Mouse (Mus musculus) midbrain, embryonic 11.5 days (tissue): ENCODE data around the gene Sec16b. TPM values are rescaled to one million over a fixed set of nuclear protein-coding genes. Genes with fewer than 3 reads are reported as not detected.

Source experiments
- ATAC-seq: fragments of 200-750 bp; cut with Nextera tagmentation; 2 replicates; pipeline ENCODE4 v1.8.0; 2017; ENCODE audit warnings: moderate TSS enrichment, moderate library complexity; ENCODE audit not compliant: low FRiP score
- DNase-seq: peaks from one replicate; pipeline ENCODE4 v3.0.0; 2015; ENCODE audit warnings: low spot score; ENCODE audit errors: missing footprints
- H3K27ac ChIP-seq: fragments of 300-500 bp; sonication (generic); 2 replicates; pipeline ENCODE4 v1.5.1; 2014; ENCODE audit warnings: low read depth, low read length
- H3K27me3 ChIP-seq: fragments of 300-500 bp; sonication (generic); 2 replicates; pipeline ENCODE4 v1.6.1; 2014; ENCODE audit warnings: mild to moderate bottlenecking, low read length, moderate library complexity, mixed read lengths; ENCODE audit not compliant: control insufficient read depth, insufficient read depth
- H3K36me3 ChIP-seq: fragments of 300-500 bp; sonication (generic); 2 replicates; pipeline ENCODE4 v1.6.1; 2014; ENCODE audit warnings: mild to moderate bottlenecking, low read length, moderate library complexity, mixed read lengths; ENCODE audit not compliant: control insufficient read depth, insufficient read depth
- H3K4me1 ChIP-seq: fragments of 300-500 bp; sonication (generic); 2 replicates; pipeline ENCODE4 v1.6.1; 2014; ENCODE audit warnings: low read length; ENCODE audit not compliant: control insufficient read depth, insufficient read depth
- H3K4me2 ChIP-seq: fragments of 300-500 bp; sonication (generic); 2 replicates; pipeline ENCODE4 v1.6.1; 2014; ENCODE audit warnings: mild to moderate bottlenecking, moderate library complexity
- H3K4me3 ChIP-seq: fragments of 300-500 bp; sonication (generic); 2 replicates; pipeline ENCODE4 v1.5.1; 2014; ENCODE audit warnings: low read depth, low read length
- H3K9ac ChIP-seq: fragments of 300-500 bp; sonication (generic); 2 replicates; pipeline ENCODE4 v1.6.1; 2014; ENCODE audit warnings: low read length
- H3K9me3 ChIP-seq: fragments of 300-500 bp; sonication (generic); 2 replicates; pipeline ENCODE4 v1.6.1; 2016; ENCODE audit warnings: low read length; ENCODE audit not compliant: control insufficient read depth
- WGBS: fragments of 180-500 bp; shearing (Covaris S2); extraction: QIAGEN DNeasy Blood & Tissue Kit; methylation state at CpG from one replicate; pipeline ENCODE4 v1.1.7; 2014; 5-methylcytosine and 5-hydroxymethylcytosine counted together
- polyA plus RNA-seq: library from polyadenylated mRNA; unstranded; fragments of >200 nt; fragmentation: Nextera tagmentation; extraction: Ambion mirVana; gene quantifications from 2 replicates; pipeline ENCODE4 v1.2.1, GENCODE M21; 2014

Gene Sec16b
- polyA plus RNA-seq, 1 experiment from 2014 or later: 0.55 TPM

GRCm38 (mm10) chr1:157559986-157560385, 53.5 kb downstream of the Sec16b start:
- Histone ChIP-seq H3K27ac (no peak overlapping the region), H3K4me1 (no peaks in the 10 kb centered on the region), H3K9me3 (no peaks in the 10 kb centered on the region), H3K36me3 (no peaks in the 10 kb centered on the region), H3K4me3 (no peak overlapping the region), H3K4me2 (no peak overlapping the region), H3K27me3 (no peaks in the 10 kb centered on the region; the same call in 1 of the 2 replicates), H3K9ac (no peak overlapping the region)
- ATAC-seq: no peak
- DNase-seq: no peak
- 84% methylated on average over 6 of the region's 6 CpGs for WGBS

GRCm38 (mm10) chr1:157560654-157561386, 54.3 kb downstream of the Sec16b start:
- H3K27me3 ChIP-seq: no peaks in the 10 kb centered on the region
- no peak overlapping the region for H3K4me3 ChIP-seq
- no peaks in the 10 kb centered on the region for H3K9me3 ChIP-seq
- no peak overlapping the region for H3K9ac ChIP-seq
- no peak overlapping the region for H3K27ac ChIP-seq
- no peaks in the 10 kb centered on the region for H3K4me1 ChIP-seq
- DNase-seq (no peak), ATAC-seq (peak; percentile 73)
- H3K4me2 ChIP-seq: no peak overlapping the region
- 12% methylated on average over 8 of the region's 8 CpGs for WGBS
- H3K36me3 ChIP-seq: no peaks in the 10 kb centered on the region

GRCm38 (mm10) chr1:157567819-157568218, 61.3 kb downstream of the Sec16b start:
- H3K4me2 ChIP-seq: no peak overlapping the region
- DNase-seq: no peak
- no peaks in the 10 kb centered on the region for H3K4me1 ChIP-seq
- H3K27me3 ChIP-seq: no peaks in the 10 kb centered on the region
- no peak for ATAC-seq
- no peak overlapping the region for H3K4me3 ChIP-seq
- H3K27ac ChIP-seq: no peak overlapping the region
- H3K36me3 ChIP-seq: no peaks in the 10 kb centered on the region
- H3K9ac ChIP-seq: no peak overlapping the region
- 88% methylated on average over 8 of the region's 8 CpGs for WGBS
- no peaks in the 10 kb centered on the region for H3K9me3 ChIP-seq

GRCm38 (mm10) chr1:157569263-157570090, 62.9 kb downstream of the Sec16b start:
- H3K9ac ChIP-seq: no peak overlapping the region
- no peaks in the 10 kb centered on the region for H3K4me1 ChIP-seq
- 90% methylated on average over 5 of the region's 5 CpGs for WGBS
- ATAC-seq (no peak), DNase-seq (no peak)
- no peak overlapping the region for H3K4me3 ChIP-seq
- H3K27me3 ChIP-seq: no peaks in the 10 kb centered on the region
- H3K36me3 ChIP-seq: no peaks in the 10 kb centered on the region
- no peak overlapping the region for H3K27ac ChIP-seq
- H3K9me3 ChIP-seq: no peaks in the 10 kb centered on the region
- H3K4me2 ChIP-seq: no peak overlapping the region

DNA sequence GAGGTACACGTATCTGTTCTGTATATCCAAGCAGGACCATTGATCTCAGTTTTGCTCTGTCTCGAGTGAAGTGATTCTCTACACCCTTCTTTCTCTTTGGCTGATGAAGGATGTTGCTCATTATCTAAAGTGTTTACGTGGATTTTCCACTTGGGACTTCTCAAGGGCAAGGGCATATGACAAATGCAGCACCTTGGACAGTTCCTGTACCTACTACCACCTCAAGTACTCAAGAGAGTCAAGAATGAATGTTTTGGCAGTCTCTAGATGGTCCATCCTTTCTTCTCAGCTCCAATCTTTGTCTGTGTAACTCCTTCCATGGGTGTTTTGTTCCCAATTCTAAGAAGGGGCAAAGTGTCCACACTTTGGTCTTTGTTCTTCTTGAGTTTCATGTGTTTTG, 68.8 kb downstream of the Sec16b start:
- Histone ChIP-seq H3K9me3 (no peaks in the 10 kb centered on the region), H3K27me3 (no peaks in the 10 kb centered on the region), H3K36me3 (no peaks in the 10 kb centered on the region), H3K4me1 (no peaks in the 10 kb centered on the region), H3K4me3 (no peak overlapping the region), H3K4me2 (no peak overlapping the region), H3K27ac (no peak overlapping the region), H3K9ac (no peak overlapping the region)
- no peak for DNase-seq
- ATAC-seq: no peak
- 91% methylated on average over 3 of the region's 3 CpGs for WGBS

DNA sequence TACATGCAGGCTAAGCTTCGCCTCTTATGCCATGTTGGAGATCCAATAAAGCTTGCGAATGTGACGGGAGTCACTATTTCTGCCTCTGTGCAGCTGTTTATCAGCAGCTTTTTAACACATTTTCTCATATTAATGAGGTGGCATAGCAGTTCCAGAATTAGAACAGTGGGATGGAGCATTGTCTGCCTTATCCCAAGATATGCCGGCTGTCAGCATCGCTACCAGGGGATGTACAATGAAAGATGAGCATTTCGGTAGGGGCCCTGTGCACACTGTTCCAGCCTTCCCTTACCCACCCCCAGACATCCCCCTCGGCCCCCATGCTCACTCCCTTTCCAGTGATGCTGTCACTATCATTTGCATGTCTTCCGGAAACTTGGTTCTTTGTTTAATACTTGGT, 71.8 kb downstream of the Sec16b start:
- Histone ChIP-seq H3K27me3 (no peaks in the 10 kb centered on the region), H3K27ac (no peak overlapping the region), H3K4me1 (no peaks in the 10 kb centered on the region), H3K9me3 (no peaks in the 10 kb centered on the region), H3K4me2 (no peak overlapping the region), H3K4me3 (no peak overlapping the region), H3K36me3 (no peaks in the 10 kb centered on the region), H3K9ac (no peak overlapping the region)
- ATAC-seq: no peak
- no peak for DNase-seq
- 95% methylated on average over 8 of the region's 8 CpGs for WGBS

DNA sequence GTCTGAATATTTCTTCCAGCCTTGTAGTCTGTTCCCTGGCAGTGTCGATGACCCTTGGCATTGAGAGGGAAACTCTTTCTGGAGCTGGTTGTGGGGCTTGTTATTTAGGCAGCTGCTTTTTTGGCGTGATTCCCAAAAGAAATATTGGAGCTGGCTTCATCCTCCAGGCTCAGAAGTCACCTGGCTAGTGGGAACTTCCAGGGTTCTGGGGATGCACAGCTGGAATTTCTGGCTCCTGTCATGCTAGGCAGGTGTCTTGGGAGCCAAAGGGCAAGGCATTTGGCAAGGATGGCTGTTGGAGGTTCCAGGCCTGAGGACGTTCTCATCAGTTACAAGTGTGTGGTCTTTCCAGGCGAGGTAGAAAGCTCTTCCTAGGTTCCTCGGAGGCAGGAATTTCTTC, 80.0 kb downstream of the Sec16b start:
- no peaks in the 10 kb centered on the region for H3K36me3 ChIP-seq
- H3K4me3 ChIP-seq: no peak overlapping the region
- 87% methylated on average over 5 of the region's 5 CpGs for WGBS
- DNase-seq: peak; percentile 8
- no peak for ATAC-seq
- H3K9ac ChIP-seq: no peak overlapping the region
- no peaks in the 10 kb centered on the region for H3K27me3 ChIP-seq
- no peak overlapping the region for H3K27ac ChIP-seq
- no peaks in the 10 kb centered on the region for H3K9me3 ChIP-seq
- H3K4me1 ChIP-seq: no peaks in the 10 kb centered on the region
- H3K4me2 ChIP-seq: no peak overlapping the region

GRCm38 (mm10) chr1:157592039-157592438, 85.5 kb downstream of the Sec16b start:
- Histone ChIP-seq H3K4me2 (no peak overlapping the region), H3K27me3 (no peaks in the 10 kb centered on the region), H3K4me1 (0 out of 2 replicates have a peak, but pooled peaks cover 4% of the 10 kb centered on the region), H3K9ac (no peak overlapping the region), H3K36me3 (no peaks in the 10 kb centered on the region), H3K27ac (no peak overlapping the region), H3K4me3 (no peak overlapping the region), H3K9me3 (no peaks in the 10 kb centered on the region)
- ATAC-seq: no peak
- DNase-seq: peak; percentile 79
- WGBS: 53% methylated on average over 2 of the region's 2 CpGs

DNA sequence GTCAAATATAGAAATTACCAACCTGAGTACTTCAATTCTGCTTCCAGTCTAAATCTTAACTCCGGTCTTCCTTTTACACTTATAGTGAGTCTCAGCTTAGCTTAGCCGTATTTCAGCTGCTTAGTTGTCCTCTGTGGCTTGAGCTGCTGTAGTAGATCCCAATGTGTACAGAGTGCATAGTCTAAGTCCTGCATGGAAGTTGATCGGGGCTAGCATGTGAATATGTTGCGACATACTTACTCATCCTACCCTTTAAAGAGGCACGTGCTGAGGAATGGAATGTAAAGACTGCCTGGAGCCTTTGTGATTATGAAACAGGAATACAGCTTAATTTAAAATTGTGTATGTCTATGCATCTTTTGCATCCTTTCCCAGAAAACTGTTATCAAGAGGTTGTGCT, 88.0 kb downstream of the Sec16b start:
- no peak overlapping the region for H3K4me2 ChIP-seq
- H3K9ac ChIP-seq: no peak overlapping the region
- no peaks in the 10 kb centered on the region for H3K27me3 ChIP-seq
- H3K4me3 ChIP-seq: no peak overlapping the region
- 77% methylated on average over 5 of the region's 5 CpGs for whole genome bisulfite sequencing
- no peaks in the 10 kb centered on the region for H3K9me3 ChIP-seq
- H3K27ac ChIP-seq: no peak overlapping the region
- DNase-seq (peak; percentile 65), ATAC-seq (no peak)
- no peaks in the 10 kb centered on the region for H3K36me3 ChIP-seq
- 0 out of 2 replicates have a peak, but pooled peaks cover 4% of the 10 kb centered on the region for H3K4me1 ChIP-seq
